Mouse (Mus musculus): ENCODE data around the gene Acvr1c. TPM values are rescaled to one million over a fixed set of nuclear protein-coding genes. Genes with fewer than 3 reads are reported as not detected.

Gene Acvr1c
- total RNA-seq (2015; ENCODE audit: low replicate concordance) (not detected in 2 replicates), total RNA-seq (2017; ENCODE audit: low replicate concordance) (not detected in 2 replicates)

- no peak for ATAC-seq (replicated peaks; ENCODE audit: low FRiP score, poor library complexity, severe bottlenecking)
Measured at GRCm38 (mm10) chr2:58357414-58358131, at the start of gene Acvr1c. Gene Acvr1c (minus strand): TSS chr2:58357895.

- no peak for ATAC-seq (replicated peaks; ENCODE audit: low FRiP score, poor library complexity, severe bottlenecking)
Measured at GRCm38 (mm10) chr2:58403481-58403880, 45.8 kb upstream of the Acvr1c start.

GRCm38 (mm10) chr2:58388601-58389000 lies 30.9 kb upstream of the Acvr1c start:
- no peak for ATAC-seq (replicated peaks; ENCODE audit: low FRiP score, poor library complexity, severe bottlenecking)

GRCm38 (mm10) chr2:58380020-58380419 lies 22.3 kb upstream of the Acvr1c start:
- ATAC-seq (replicated peaks; ENCODE audit: low FRiP score, poor library complexity, severe bottlenecking), result no peak

- ATAC-seq (replicated peaks; ENCODE audit: low FRiP score, poor library complexity, severe bottlenecking), result no peak
Measured at GRCm38 (mm10) chr2:58379475-58379874, 21.8 kb upstream of the Acvr1c start.

- no peak for ATAC-seq (replicated peaks; ENCODE audit: low FRiP score, poor library complexity, severe bottlenecking)
Measured at GRCm38 (mm10) chr2:58377417-58378130, 19.9 kb upstream of the Acvr1c start.

- no peak for ATAC-seq (replicated peaks; ENCODE audit: low FRiP score, poor library complexity, severe bottlenecking)
Measured at GRCm38 (mm10) chr2:58366196-58366595, 8.5 kb upstream of the Acvr1c start.

GRCm38 (mm10) chr2:58361361-58362046 lies 3.8 kb upstream of the Acvr1c start:
- no peak for ATAC-seq (replicated peaks; ENCODE audit: low FRiP score, poor library complexity, severe bottlenecking)

- ATAC-seq (replicated peaks; ENCODE audit: low FRiP score, poor library complexity, severe bottlenecking), result no peak
Measured at GRCm38 (mm10) chr2:58358132-58358460, 401 bp upstream of the Acvr1c start.

GRCm38 (mm10) chr2:58357068-58357413 lies 654 bp downstream of the Acvr1c start:
- ATAC-seq (replicated peaks; ENCODE audit: low FRiP score, poor library complexity, severe bottlenecking), result no peak

GRCm38 (mm10) chr2:58354389-58354788 lies 3.3 kb downstream of the Acvr1c start:
- no peak for ATAC-seq (replicated peaks; ENCODE audit: low FRiP score, poor library complexity, severe bottlenecking)

- no peak for ATAC-seq (replicated peaks; ENCODE audit: low FRiP score, poor library complexity, severe bottlenecking)
Measured at GRCm38 (mm10) chr2:58352846-58353245, 4.8 kb downstream of the Acvr1c start.

- no peak for ATAC-seq (replicated peaks; ENCODE audit: low FRiP score, poor library complexity, severe bottlenecking)
Measured at GRCm38 (mm10) chr2:58350657-58351056, 7.0 kb downstream of the Acvr1c start.

- no peak for ATAC-seq (replicated peaks; ENCODE audit: low FRiP score, poor library complexity, severe bottlenecking)
Measured at GRCm38 (mm10) chr2:58336730-58337129, 21.0 kb downstream of the Acvr1c start.

GRCm38 (mm10) chr2:58329589-58329988 lies 28.1 kb downstream of the Acvr1c start:
- no peak for ATAC-seq (replicated peaks; ENCODE audit: low FRiP score, poor library complexity, severe bottlenecking)

GRCm38 (mm10) chr2:58324118-58324901 lies 33.4 kb downstream of the Acvr1c start:
- no peak for ATAC-seq (replicated peaks; ENCODE audit: low FRiP score, poor library complexity, severe bottlenecking)

- no peak for ATAC-seq (replicated peaks; ENCODE audit: low FRiP score, poor library complexity, severe bottlenecking)
Measured at GRCm38 (mm10) chr2:58323274-58323673, 34.4 kb downstream of the Acvr1c start.

GRCm38 (mm10) chr2:58316186-58316585 lies 41.5 kb downstream of the Acvr1c start:
- ATAC-seq (replicated peaks; ENCODE audit: low FRiP score, poor library complexity, severe bottlenecking), result no peak

- ATAC-seq (replicated peaks; ENCODE audit: low FRiP score, poor library complexity, severe bottlenecking), result no peak
Measured at GRCm38 (mm10) chr2:58309695-58310094, 48.0 kb downstream of the Acvr1c start.

GRCm38 (mm10) chr2:58304450-58304849 lies 53.2 kb downstream of the Acvr1c start:
- ATAC-seq (replicated peaks; ENCODE audit: low FRiP score, poor library complexity, severe bottlenecking), result no peak
